Comparison of ENCODE assay signal across 15 mouse cellular contexts in genomic region chr14:74697432-74697831, GRCm38 (mm10).
"Had no signal": no experiment of that assay in that cellular context is flagged by ENCODE, and none has a peak within 500 bp of the region (broad histone marks: within the 10 kb centered on the region; RNA-seq: fewer than 3 reads in every experiment).

No protein-coding gene starts in this region.

- H3K9me3 ChIP-seq: neural tube, embryonic 15.5 days; stomach, embryonic 15.5 days had no signal

- DNase-seq: retina, postnatal 1 day; right cerebral cortex, adult 18-20 months; right cerebral cortex, postnatal 14 days; right cerebral cortex, postnatal 25 days; right cerebral cortex, postnatal 4 days; spleen, adult 18-20 months; thymus, adult 18-20 months; thymus, adult 2 months; thymus, postnatal 14 days; thymus, postnatal 25 days; thymus, postnatal 36 days; thymus, postnatal 4 days had no signal

- H3K9ac ChIP-seq: neural tube, embryonic 15.5 days; stomach, embryonic 15.5 days had no signal

- H3K27ac ChIP-seq: neural tube, embryonic 15.5 days; stomach, embryonic 15.5 days; stomach, postnatal 0 days had no signal

- H3K27me3 ChIP-seq: neural tube, embryonic 15.5 days; stomach, embryonic 15.5 days had no signal

- H3K4me1 ChIP-seq: stomach, embryonic 15.5 days had no signal

- H3K4me2 ChIP-seq: neural tube, embryonic 15.5 days; stomach, embryonic 15.5 days had no signal

- H3K4me3 ChIP-seq: neural tube, embryonic 15.5 days; stomach, embryonic 15.5 days had no signal

- H3K36me3 ChIP-seq: neural tube, embryonic 15.5 days; stomach, embryonic 15.5 days had no signal
